Mouse (Mus musculus): Measurements from ENCODE around the gene Tsnax. TPM values are rescaled to one million over a fixed set of nuclear protein-coding genes. Genes with fewer than 3 reads are reported as not detected.

The Tsnax gene
- total and polyA plus RNA-seq, 3 experiments = 105 to 160 TPM; not detected in 1

Other genes starting within 250 kb of the Tsnax start
- gene Trim67, start 219.9 kb upstream of the Tsnax start, total RNA-seq (2012; rRNA removed) = not detected in 2 replicates
- gene Trim67, start 219.9 kb upstream of the Tsnax start, polyA plus RNA-seq (2012; ENCODE audit: insufficient read depth in 1 of 2, insufficient read length in 2 of 2, low read depth in 1 of 2, low replicate concordance in 2 of 2, missing spikeins in 1 of 2) = under 1 TPM in 1 of 2 experiments, not detected in 1; 0.06 TPM
- gene Gnpat, start 150.0 kb upstream of the Tsnax start, total RNA-seq (2012; rRNA removed) = 74.3 and 86.8 TPM in 2 replicates
- 100 to 1,000 TPM; 117 to 637 TPM for gene Gnpat, start 150.0 kb upstream of the Tsnax start, polyA plus RNA-seq (2012; ENCODE audit: insufficient read depth in 1 of 2, insufficient read length in 2 of 2, low read depth in 1 of 2, low replicate concordance in 2 of 2, missing spikeins in 1 of 2)
- gene 2810004N23Rik, start 149.9 kb upstream of the Tsnax start, total RNA-seq (2012; rRNA removed) = 57.5 and 64.0 TPM in 2 replicates
- 10 to 100 TPM; 54.8 to 68.9 TPM for gene 2810004N23Rik, start 149.9 kb upstream of the Tsnax start, polyA plus RNA-seq (2012; ENCODE audit: insufficient read depth in 1 of 2, insufficient read length in 2 of 2, low read depth in 1 of 2, low replicate concordance in 2 of 2, missing spikeins in 1 of 2)
- 14.4 and 16.9 TPM in 2 replicates for gene Exoc8, start 115.3 kb upstream of the Tsnax start, total RNA-seq (2012; rRNA removed)
- 1 to 10 TPM in 1 of 2 experiments, not detected in 1; 9.5 TPM for gene Exoc8, start 115.3 kb upstream of the Tsnax start, polyA plus RNA-seq (2012; ENCODE audit: insufficient read depth in 1 of 2, insufficient read length in 2 of 2, low read depth in 1 of 2, low replicate concordance in 2 of 2, missing spikeins in 1 of 2)
- gene Sprtn, start 115.1 kb upstream of the Tsnax start, total RNA-seq (2012; rRNA removed) = 23.2 and 27.2 TPM in 2 replicates
- gene Sprtn, start 115.1 kb upstream of the Tsnax start, polyA plus RNA-seq (2012; ENCODE audit: insufficient read depth in 1 of 2, insufficient read length in 2 of 2, low read depth in 1 of 2, low replicate concordance in 2 of 2, missing spikeins in 1 of 2) = 10 to 100 TPM in 1 of 2 experiments, not detected in 1; 31.8 TPM
- gene Egln1, start 63.7 kb upstream of the Tsnax start, total RNA-seq (2012; rRNA removed) = 42.9 and 47.1 TPM in 2 replicates
- 10 to 100 TPM in 1 of 2 experiments, not detected in 1; 55.0 TPM for gene Egln1, start 63.7 kb upstream of the Tsnax start, polyA plus RNA-seq (2012; ENCODE audit: insufficient read depth in 1 of 2, insufficient read length in 2 of 2, low read depth in 1 of 2, low replicate concordance in 2 of 2, missing spikeins in 1 of 2)
- gene Disc1, start 41.2 kb downstream of the Tsnax start, total RNA-seq (2012; rRNA removed) = 1.1 and 2.2 TPM in 2 replicates
- under 1 TPM in 1 of 2 experiments, not detected in 1; 0.75 TPM for gene Disc1, start 41.2 kb downstream of the Tsnax start, polyA plus RNA-seq (2012; ENCODE audit: insufficient read depth in 1 of 2, insufficient read length in 2 of 2, low read depth in 1 of 2, low replicate concordance in 2 of 2, missing spikeins in 1 of 2)